Mouse (Mus musculus) testis, postnatal 14 days (tissue): ENCODE measurements at regions not wholly inside any gene's neighbourhood (a gene's known extent, or its start where the extent isn't known, plus 50 kb on each side); places are given as distances from the start of the nearest gene placed in this dataset.

ENCODE experiments used
- DNase-seq: peaks from one replicate; pipeline ENCODE4 v3.0.0; 2021; ENCODE audit warnings: low spot score

- no peak for DNase-seq
Measured at GRCm38 (mm10) chr5:50125676-50126075, 66.9 kb upstream of the Adgra3 start.

- peak; percentile 6 for DNase-seq
Measured at GRCm38 (mm10) chr5:50122829-50123241, 64.0 kb upstream of the Adgra3 start.

- no peak for DNase-seq
Measured at GRCm38 (mm10) chr5:50119860-50120259, 61.1 kb upstream of the Adgra3 start.
